Mouse (Mus musculus) liver (tissue): ENCODE measurements at regions not wholly inside any gene's neighbourhood (a gene's known extent, or its start where the extent isn't known, plus 50 kb on each side); places are given as distances from the start of the nearest gene placed in this dataset.
A peak's percentile ranks its signal among the peaks of the same experiment; 100 is the strongest.

Source experiments
- DNase-seq: peaks from one replicate; pipeline ENCODE4 v3.0.0-alpha.2; 2020; ENCODE audit warnings: mixed read lengths

DNA sequence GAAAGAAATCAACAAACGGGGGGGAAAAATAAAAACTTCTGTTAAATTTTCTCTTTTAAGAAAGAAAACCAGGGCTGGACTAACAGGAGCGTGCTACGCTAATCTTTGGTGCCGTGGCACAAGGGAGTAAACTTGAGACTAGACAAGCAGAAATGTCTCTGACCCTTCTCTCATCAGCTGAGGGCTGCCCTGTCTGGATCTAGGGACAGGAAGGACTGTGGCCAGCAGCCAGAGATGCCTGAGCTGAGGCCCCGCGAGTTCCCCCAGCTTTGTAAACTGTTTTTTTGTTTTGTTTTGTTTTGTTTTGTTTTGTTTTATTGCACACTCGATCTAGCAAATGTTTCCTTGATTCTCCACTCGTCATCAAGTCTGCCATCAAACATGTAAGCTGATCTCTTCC lies 239.4 kb upstream of the Lrig3 start:
- DNase-seq = no peak

DNA sequence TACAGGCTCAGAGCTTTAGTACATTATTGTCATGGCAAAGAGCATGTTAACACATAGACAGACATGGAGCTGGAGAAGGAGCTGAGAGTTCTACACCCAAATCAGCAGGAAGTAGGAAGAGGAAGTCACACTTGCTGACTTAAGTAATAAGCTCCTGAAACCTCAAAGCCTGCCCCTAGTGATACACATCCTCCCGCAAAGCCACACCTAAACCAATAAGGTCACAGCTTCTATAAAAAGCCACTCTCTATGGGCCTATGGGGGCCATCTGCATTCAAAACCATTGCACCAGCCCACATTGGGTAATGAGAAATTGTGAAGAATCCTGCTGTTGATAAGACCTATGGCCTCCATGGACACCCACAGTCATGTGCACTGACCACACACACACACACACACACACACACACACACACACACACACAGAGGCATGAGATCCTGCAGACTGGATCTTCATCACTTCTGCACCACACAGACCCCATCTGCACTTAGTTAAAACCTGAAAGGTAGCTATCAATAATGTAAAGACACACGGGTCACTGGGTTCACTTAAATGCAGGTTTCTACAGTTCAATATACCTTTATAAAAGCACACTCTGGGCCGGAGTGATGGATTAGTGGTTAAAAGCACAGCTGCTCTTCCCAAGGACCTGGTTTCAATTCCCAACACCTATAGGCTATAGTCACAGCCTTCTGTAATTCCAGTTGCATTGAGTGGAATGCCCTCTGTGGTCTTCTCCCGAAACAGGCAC lies 230.0 kb upstream of the Lrig3 start:
- DNase-seq = no peak

DNA sequence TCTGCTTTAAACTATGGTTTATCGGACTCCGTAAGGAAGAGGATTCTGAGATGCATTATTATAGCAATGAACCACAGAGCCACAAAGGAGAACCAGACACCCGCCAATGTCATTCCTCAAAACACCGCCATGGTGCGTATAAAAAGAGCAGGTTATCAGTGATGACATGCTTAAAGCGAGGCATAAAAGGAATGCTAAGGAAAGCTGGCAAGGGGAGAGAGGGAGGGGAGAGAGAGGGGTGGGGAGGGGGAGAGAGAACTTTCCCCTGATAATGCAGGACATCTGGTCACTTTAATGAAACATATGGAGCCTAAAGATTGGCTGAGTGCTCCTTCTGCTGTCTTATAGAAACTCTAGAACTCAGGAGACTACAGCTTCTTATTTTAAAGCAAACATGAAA lies 222.8 kb upstream of the Lrig3 start:
- DNase-seq = no peak

DNA sequence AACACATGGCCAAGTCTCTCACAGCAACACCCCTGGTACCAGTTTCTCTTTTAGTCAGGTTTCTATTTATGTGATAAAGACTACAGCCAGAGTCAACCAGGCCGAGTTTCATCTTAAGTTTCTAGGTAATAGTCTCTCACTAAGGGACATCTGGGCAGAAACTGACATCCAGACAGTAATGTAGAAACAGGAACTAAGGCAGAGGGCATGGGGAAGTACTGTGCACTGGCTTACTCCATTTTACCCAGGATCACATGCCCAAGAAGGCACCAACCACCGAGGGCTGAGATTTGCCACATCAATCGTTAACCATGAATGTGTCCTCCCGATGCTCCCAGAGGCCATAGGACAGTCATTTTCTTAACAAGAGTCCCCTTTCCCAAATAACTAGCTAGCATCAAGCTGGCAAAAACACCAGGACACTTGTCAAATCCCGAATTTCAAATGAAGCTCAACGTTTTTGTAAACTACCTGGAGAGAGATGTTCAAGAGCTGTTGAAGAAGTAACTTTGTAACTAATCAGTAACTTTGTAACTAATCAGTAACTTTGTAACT lies 216.9 kb upstream of the Lrig3 start:
- DNase-seq = no peak

DNA sequence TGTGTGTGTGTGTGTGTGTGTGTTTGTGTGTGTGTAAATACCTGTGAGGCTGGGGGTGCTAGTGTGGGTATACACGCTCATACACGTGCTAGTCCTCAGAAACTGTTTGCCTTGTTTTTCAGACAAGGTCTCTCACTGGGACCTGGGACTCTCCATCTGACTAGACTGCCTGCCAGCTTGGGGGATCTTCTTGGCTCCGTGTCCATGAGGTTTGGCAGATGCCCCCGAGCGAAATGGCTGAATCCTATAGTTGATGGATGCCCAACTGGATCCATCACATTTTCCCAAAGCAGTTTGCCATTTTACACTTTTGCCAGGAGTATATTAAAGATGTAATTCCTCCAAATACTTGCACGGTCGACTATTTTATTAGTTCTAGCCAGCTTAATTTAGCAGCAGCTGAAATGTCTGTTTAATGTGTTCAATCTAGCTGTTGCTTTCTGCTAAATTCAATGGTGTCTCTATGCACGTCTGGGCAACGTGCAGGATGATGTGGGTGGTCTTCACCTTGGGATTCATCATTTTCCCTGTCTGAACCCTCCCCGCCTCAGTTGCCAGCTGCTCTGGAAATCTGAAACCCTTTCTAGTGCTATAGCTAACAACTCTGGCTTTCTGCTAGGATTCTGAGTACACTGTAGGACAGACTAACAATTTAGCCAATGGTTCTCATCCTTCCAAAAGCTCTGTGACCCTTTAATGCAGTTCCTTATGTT lies 213.3 kb upstream of the Lrig3 start:
- DNase-seq = no peak

DNA sequence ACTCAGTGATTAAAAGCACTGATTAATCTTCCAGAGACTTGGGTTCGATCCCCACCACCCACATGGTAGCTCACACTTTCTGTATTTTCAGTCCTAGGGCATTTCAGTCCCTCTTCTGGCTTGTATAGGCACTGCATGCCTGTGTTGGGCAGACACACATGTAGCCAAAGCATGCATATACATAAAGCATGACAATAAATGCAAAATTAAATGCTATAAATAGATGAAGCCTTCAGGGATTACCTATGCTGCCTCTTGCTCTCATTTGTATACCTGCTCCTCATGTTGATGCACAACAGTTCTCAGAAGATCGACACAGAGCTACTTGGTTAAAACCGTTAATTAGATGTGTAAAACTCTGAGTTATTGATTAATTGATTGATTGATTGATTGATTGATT lies 206.8 kb upstream of the Lrig3 start:
- no peak for DNase-seq

DNA sequence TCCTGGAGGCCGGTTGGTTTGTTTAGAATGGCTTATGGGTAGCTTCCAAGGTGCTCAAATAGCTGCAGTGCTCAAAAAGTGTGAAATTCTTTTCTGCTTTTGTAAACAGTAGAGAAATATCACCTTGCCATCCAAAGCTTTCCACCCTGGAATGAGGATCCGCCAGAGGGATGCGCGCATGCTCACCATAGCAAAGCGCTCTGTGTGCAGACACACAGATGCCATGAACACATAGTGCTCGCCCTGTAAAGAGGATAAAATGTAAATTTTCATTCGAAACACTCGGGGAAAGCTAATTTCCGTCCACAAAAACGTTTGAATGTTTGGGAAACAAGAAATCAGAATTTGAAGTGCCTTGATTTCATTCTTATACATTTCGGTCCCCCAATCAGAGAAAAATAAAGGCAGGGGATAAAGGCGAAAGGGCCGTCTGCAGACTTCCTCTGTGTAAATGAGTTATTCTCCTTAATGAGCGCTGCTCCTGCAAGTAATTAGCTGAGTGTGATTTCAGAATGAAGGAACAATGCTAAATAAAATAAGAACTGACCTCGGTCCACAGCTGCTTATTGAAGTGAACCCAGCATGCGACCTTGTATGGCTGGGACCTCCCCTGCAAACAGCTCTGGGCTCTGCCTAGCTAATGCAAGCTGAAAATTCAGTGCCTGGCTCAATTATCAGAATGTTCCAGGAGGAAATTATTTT lies 203.4 kb upstream of the Lrig3 start:
- no peak for DNase-seq

DNA sequence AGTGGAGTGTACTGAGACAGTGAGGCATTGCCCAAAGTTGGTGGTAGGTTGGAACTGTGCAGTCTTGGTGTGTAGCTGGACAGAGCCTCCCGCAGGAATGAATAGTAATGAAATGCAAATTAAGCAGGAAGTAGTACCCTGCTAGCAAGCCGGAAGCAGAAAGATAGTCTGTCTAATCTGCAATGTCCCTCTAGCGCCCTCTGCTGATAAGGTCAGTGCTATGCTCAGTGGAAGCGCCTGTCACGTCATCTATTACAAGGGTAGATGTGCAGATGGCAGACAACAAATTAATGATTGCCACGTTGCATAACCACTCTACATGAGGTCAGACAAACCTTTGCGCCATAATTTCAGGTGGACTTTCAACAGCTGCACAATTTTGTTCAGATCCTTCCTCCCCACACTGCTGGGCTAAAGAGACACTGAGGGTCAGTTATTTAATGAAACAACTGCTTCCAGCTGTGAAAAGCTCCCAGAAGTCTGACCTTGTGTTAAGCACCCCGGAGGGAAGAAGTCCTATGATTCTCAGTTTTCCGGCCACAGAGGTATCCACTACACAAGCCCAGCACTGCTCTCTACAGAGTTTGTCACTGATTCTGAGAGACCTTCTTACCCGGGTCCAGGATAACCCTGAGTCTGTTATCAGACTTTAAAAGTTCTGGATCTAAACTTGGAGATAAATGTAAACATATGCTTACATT lies 201.4 kb upstream of the Lrig3 start:
- DNase-seq = peak; percentile 23

DNA sequence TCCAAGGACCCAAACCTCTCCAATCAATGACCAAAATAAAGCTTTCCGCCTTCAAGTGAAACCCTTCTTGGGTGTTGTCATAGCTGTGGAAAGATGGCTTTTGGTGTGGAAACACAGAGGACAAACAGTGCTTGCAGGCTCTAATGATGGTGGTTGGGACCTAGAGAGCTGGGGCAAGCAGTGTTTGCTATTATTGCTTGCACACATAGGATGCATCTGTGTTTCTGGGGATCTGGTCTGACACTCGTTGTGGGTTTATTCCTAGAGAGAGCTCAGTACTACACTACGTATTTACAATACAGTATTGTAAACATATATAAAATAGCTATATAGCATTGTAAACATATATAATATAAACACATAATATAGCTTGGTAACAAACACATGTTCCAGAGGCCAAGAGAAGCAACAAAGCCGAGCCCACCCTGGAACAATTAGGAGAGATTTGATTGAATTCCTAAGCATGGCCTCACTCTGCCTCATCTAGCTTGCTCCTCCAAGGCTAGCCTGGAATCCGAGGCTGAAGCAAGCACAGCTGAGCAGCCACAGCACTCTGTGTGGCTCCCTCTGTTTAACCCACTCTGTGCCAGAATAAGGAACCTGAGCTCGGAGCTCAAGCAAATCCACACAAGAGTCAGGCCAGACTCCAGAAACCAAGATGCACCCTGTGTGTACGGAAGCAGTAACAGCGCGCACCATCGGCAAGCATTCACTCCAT lies 200.7 kb upstream of the Lrig3 start:
- DNase-seq = no peak

DNA sequence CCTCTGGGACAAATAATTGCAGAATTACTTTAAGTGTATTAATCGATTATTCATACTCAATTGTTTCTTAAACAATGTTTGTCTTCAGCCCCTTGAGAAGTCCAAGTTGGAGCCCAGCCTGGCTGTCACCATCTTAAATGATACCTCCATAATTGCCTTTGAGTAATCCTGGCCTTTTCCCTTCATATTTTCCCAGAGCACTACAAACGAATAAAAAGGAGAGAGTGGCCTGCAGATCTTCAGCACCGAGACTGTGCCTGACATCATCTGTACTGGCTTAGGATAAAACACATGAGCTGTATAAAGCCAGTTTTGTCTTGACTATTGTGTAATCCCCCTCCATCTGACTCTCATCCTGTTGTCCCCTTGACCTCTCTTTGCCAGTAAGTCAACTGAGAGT lies 197.7 kb upstream of the Lrig3 start:
- no peak for DNase-seq

DNA sequence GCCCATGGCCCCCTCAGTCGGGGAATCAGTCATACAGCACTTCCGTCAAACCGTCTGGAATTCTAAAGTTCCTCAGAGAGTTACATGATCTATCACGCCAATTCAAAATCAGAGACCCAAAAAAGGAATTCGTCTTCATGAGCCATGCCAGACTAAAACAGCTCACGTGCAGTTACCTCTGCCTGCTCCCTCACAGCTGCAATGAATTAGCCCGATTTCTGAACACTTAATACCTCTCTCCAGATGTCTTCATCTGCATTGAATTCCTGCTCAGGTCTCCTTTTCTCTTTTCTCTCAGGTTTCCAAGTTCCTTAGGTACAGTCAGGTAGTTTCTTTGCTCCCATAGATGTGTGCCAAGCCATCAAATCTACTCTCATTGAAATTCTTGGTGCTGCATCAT lies 192.4 kb upstream of the Lrig3 start:
- no peak for DNase-seq

DNA sequence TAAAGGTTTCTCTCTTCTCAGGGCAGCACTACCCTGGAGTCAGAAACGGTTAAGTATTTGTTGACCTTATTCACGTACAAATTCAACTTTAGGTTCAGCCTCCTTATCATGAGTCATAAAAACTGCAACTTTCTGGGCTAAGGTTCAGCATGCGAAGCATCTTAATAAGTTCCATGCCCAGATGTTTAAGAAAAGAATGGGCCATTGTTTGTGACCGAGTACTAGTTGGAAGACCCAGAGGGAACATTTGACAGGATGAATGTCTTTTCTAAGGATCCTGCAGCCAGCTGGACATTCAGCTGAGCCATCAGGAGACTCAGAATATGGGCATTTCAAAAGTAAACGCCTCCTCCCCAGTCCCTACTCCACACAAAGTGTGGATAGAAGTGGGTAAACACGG lies 183.5 kb upstream of the Lrig3 start:
- no peak for DNase-seq

DNA sequence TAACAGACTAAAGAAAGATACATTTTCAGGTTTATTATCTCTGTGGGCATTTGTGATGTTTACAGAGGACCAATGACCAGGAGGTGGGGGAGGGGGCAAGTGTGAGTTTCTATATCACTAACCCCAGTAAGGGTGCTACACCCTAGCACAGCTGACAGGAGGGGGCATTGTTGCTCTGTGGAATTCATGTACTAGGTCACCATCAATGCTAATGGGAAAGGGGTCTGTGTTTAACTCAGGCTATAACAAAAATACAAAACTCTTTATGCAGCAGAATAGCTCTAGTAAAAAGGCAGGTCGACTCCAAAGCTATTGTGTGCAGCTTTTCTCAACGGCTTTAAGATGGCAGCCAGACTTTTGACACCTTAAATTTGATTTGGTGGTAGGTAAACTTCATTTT lies 181.1 kb upstream of the Lrig3 start:
- peak; percentile 37 for DNase-seq

DNA sequence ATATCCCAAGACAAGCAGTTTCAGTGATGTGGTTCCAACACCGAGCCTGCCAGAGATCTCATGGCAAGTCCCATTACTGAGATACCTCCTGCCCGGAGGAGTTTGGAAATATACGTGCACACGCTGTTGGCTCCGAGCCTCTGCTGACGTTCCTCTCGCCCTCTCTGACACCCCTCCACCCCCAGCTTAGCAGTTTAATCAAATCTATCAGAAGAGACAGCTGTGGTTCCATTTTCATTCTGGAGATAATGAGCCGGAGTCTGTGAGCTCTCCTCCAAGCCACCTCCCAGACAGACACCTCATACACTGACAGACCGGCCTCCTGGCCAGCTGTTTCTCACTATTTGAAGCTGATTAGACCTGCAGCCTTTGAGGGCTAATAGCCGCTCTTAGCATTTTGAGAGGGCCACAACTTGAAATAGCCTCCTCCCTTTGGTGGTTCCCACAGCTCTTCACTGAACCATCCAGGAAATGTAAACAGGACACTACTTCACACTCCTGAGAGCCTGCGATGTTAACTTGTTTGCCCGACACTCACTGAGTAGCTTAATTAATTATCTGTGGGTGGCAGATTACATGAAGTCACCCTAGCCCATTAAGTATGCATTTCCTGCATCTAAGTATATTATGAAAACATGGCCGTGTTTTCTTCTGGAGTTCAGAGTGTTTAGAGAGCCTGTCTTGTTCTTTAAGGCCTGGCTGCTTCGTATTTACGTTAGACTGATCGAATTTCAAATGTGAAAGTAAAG lies 180.3 kb upstream of the Lrig3 start:
- peak; percentile 7 for DNase-seq

DNA sequence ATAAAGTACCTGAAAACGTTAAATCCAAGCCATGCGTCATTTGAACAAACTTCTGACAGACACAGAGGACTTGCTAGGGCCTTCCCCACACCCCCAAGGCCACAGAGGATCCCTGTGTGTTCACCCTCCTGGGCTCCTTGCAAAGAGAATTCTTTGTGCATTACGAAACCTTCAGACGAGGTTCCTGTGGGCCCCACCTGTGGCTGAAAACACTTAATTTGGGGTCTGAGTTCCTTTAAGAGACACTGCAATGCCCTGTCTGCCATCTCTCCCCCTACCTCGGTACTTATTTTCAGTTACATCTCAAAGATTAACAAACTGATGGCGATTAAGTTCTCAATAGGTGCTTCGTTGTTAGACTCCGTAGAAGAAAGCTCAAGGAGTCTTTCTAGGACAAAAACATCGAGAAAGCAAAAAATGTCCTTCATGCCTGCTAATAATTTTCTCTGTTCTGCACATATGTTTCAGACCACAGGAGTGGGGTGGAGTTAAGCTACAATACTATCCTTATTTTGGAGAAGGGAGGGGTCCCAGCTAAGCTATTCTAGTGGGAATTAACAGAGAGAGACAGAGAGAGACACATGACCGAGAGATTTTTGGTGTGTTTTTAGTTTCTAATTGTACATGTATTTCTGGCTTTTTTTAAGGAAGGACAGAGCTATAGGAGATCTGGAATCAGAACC lies 179.6 kb upstream of the Lrig3 start:
- DNase-seq = no peak

DNA sequence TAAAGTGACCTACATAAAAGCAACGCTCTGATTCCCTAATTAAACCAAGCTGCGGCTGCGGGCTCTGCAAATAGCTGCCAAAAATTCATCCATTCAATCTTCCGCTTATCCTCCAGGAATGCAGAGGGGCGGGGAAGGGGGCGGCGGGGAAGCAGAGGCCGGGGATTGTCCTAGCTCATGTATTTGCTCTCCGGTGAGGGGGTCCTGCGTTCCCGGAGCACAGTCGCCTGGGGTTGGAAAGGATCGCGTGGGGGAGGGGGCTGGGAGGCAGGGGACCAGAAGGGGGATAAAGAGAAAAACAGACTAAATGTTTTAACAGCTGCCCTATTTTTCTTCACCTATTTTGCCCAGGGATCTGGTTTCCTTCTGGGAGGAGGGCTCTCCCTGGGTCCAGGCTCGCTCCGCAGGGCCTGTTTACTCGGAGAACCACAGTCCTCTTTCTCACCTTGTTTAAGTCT lies 179.1 kb upstream of the Lrig3 start:
- DNase-seq = peak; percentile 60

DNA sequence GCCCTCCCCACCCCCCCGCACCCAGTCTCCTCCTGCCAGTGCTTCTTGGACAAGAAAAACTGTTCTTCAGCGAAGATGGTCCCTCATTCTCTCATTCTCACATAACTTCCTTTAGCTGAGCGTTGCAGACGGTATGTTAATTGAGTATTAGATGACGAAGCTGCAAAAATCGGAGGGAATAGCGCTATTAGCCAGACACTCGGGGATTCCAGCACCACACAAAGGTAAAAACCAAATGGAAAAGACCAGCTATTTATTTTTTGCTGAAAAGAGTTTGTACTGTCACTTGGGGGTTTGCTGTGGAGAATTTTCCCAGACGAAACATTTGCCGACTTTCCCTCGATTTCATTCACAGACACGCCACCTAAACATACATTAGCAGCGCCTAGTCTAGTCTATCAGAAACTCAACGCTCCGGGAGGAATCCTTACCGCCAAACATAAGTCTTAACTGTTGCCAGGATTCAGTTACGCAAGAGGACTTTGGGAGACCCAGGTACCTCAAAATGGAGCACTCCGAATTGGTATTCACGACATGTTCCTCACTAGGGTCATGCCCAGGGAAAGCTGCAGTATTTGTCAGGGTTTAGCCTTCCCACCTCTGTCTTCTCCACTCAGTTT lies 178.4 kb upstream of the Lrig3 start:
- DNase-seq = no peak

DNA sequence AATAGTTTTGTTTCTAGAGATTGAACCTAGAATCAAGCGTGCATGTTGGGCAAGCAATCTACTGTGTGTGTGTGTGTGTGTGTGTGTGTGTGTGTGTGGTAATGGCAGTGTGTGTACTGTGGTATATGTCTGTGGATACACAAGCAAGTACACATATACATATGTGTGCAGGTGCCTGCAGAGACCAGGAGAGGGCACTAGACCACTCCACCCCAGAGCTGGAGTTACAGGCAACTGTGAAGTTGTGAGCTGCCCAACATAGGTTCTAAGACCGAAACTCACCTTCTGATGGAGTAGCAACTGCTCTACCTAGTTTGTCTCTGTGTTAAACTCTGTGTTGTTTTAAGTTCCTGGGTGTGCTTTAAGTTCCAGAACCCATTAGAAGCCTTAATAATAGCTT lies 177.7 kb upstream of the Lrig3 start:
- DNase-seq = no peak

DNA sequence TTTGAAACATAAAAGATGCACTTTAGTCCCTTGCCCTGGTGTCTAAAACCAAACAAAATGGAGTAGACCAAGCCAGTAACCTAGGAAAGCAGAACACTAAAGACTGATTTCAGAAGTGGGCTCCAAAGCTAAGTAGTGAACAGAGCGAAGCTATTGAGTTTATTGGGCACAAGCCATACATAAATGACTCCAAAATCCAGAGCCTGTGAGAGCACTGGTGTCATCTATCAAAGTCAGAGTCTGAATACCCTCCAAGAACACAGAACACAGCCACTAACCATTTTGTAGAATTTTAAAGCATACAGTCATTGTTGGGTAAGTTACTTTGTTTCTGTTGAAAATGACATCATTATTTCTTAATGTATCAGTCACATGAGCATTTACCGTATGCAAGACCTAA lies 175.0 kb upstream of the Lrig3 start:
- no peak for DNase-seq

DNA sequence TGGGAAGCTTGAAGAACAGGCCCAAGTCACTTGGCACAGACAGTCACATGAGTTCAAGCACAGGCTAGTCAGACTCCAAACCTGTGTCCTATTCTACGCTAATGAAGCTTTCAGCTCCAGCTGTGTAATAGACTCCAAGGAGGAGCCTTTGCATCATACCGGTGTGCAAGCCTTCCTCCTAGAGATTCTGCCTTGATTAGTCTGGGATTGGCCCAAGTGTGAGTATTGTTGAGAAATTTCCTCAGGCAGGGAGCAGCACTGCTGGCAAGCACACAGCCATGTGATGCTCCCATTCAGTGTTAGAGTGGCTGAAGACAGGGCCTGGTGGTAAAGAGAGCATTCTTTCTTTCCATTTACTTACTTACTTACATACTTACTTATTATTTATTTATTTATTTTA lies 171.5 kb upstream of the Lrig3 start:
- no peak for DNase-seq

DNA sequence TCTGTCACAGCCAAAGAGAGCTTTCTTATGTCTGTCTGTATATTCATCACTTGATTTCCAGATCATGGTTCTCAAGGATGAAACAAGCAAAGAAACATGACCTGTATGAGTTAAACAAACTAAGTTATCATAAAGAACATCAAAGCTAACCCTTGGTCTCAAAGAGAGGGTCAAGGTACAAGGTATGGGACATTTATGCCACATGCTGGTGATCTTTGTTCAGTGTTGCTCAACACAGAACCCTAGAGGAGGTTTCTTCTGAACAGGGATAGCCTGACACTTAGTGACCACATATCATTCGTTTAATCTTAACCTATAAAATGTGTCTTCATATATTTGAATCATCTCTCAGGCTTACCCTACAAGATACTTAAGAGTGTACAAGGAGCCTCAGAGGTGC lies 170.6 kb upstream of the Lrig3 start:
- no peak for DNase-seq
